Mouse (Mus musculus) kidney, adult 2 months (tissue): ENCODE results near the gene Atp2c2.

ENCODE experiments used
- CTCF ChIP-seq: fragments of 200-500 bp; conservative IDR thresholded peaks from 2 replicates; pipeline ENCODE4 v1.5.1; 2011; ENCODE audit warnings: low read depth, mild to moderate bottlenecking, control low read depth, low read length, moderate library complexity, mixed read lengths; ENCODE audit not compliant: insufficient read depth, insufficient read length
- POLR2A ChIP-seq: fragments of 200-500 bp; IDR thresholded peaks from one replicate; pipeline ENCODE4 v1.6.1; 2011; ENCODE audit warnings: low read depth, low read length, control low read depth

DNA sequence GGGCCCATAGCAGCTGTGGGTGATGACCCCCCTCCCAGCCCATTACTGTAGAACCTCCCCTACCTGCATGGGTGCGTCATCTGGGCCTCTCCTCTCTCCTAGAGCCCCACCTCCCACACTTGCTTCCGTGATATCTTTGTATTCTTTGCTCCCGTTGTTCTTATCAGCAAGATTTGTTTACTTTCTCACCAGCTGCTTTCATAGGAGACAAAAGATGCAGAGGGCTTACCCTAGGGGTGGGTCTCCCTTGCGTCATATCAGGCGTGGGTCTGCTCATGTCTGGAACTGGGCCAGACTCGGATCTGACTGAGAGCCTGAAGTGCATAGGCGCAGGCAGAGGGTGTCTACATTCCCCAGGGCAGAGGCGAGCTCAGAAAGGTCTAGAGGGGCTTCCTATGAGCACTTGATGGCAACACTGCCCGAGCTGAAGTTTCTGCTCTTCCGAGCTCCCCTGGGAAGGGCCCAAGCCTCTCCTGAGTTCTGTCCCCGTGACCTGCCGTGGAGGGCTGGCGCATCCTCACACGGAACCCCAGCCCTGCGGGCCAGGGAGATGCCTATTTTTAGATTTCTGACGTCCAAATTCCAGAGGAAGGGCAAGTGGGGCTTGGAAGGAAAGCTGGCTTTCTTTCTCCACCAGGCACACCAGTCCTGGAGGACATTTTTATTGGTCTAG, 29.3 kb upstream of the Atp2c2 start:
- TF ChIP-seq CTCF (no peak), POLR2A (no peak)
